Mouse (Mus musculus): Measurements from ENCODE around the gene Tsc22d4.

The Tsc22d4 gene

DNA sequence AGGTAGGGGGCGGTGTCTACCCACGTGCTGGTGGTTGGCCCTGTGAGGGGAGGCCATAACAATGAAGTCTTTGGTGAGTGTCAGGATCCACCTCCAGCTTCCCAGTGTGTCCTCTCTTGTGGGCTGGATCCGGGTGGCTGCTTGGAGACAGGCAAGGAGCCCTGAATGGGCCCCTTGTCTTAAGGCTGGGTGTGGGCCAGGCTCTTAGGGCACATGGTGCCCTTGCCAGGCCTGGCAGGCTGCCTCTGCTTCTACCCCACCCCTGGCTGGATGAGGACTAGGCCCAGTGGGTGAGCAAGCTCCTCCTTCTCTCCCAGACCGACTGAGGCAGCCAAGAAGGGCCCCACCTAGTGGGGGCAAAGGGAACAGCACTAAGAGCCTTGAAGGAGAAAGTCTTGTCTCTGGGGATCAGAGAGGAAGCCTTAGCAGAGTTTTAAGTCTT, 14.5 kb downstream of the Tsc22d4 start:
- DNase-seq (ENCODE audit: low read depth in 1 of 2, low spot score in 2 of 2) = peak in 1 of 2 experiments; percentile 63

DNA sequence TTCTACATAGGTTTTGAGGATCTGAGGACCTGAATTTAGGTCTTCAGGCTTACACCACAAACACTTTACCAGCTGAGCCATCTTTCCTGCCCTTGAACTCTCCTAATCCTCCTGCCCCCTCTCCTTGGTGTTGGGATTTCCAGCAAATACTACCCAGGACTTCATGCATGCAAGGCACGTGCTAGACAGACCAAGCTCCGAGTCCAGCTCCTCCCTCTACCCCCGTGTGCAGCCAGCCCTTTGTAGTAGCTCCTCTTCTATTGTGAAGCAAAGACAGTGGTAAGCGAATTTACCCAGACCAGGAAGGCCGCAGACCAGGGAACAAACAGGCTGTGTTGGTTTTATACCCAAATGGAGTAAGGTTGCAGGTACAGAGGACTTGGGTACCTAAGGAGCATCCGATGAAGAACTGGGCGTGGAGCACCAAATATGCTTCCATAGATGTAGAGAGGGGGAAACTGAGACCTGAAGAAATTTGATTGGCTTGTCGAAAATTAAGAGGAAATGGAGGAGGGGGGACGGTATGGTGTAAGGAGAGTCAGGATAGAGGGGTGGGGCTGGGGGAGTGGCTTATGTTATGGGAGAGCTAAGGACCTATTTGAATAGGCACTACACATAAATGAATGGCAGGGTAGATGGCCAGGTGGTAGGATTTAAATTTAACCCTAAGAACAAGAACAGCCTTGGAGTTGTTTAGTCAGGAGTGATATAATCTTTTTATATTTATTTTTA, 19.2 kb downstream of the Tsc22d4 start:
- DNase-seq (ENCODE audit: low read depth in 1 of 2, low spot score in 2 of 2) = no peak

DNA sequence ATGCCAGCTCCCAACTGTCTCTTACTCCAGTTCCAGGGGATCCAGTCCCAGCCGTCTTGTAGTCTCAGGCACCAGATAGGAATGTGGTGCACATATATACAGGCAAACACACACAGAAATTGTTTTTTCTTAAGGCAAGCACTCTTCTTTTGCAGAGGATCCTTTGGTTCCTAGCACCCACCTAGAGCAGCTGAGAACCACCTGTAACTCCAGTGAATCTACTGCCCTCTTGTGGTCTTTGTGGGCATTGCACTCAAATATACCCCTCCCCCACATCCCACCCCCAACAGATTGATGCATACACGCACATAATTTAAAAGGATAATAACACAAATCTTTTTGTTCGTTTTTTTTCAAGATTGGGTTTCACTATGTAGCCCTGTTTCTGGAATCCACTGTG, 20.7 kb downstream of the Tsc22d4 start:
- DNase-seq (ENCODE audit: low read depth in 1 of 2, low spot score in 2 of 2) = no peak

DNA sequence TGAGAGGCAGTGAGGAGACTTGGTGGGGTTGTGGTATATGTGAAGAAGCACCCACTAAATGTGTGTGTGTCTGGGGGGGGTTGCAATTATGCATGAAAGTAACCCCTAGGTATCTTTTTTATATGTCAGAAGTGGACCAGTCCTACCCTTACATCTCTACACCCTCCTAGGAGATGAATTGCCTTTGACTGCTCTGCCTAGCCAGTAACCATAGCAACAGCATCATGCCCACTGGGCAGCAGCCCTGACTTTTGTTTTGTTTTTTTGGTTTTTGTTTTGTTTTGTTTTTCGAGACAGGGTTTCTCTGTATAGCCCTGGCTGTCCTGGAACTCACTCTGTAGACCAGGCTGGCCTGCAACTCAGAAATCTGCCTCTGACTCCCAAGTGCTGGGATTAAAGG, 22.9 kb downstream of the Tsc22d4 start:
- DNase-seq (ENCODE audit: low read depth in 1 of 2, low spot score in 2 of 2) = no peak

DNA sequence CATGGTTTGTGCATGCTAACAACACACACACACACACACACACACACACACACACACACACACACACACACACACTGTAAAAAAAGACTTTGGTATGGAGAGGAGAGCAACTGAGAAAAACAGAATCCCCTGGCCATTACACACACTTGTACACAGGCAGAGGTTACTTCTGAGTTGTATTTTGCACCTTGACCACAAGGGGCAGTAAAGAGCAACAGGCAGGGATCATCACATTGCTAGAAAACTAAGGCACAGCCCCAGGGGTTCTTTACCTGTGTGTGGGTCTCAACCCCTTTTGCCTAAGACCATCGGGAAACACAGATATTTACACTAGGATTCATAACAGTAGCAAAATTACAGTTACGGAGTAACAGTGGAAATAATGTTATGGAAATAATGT, 25.2 kb downstream of the Tsc22d4 start:
- DNase-seq (ENCODE audit: low read depth in 1 of 2, low spot score in 2 of 2) = no peak

DNA sequence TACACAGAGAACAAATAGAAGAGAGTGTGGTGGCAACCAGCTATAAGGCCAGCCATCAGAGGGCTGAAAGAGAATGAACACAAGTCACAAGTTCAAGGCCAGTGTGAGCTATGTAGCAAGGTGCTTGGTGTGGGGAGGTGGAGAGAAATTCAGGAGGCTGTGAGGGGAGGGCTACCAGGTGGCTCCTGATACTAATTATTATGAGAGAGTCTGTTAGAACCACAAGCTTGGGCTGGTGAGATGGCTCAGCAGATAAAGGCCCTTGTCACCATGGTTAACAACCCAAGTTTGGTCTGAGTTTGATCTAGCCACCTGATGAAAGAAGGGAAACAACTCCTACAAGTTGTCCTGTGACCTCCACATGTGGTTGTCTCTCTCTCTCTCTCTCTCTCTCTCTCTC, 27.2 kb downstream of the Tsc22d4 start:
- no peak for DNase-seq (ENCODE audit: low read depth in 1 of 2, low spot score in 2 of 2)

DNA sequence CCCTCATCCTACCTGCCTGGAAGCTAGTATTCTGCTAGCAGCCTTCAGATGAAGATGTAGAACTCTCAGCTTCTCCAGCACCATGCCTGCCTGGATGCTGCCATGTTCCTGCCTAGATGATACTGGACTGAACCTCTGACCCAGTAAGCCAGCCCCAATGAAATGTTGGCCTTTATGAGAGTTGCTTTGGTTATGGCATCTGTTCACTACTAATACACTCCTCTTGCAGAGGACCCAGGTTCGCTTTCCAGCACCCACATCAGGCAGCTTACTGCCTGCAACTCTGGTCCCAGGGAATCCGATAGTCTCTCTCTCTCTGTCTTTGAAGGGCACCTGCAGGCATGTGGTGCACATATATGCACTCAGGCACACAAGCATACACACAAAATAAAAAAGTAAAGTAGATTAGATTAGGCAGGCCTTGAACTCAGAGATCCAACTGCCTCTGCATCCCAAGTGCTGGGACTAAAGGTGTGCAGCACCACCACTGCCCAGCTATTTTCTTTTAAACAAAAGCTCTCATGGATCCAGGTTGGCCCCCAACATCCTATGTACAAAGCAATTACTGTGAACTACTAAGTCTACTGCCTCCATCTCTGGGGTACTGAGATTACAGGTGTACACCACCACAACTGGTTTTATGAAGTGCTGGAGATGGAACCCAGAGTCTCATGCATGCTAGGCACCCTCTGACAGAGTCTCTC, 30.2 kb downstream of the Tsc22d4 start:
- no peak for DNase-seq (ENCODE audit: low read depth in 1 of 2, low spot score in 2 of 2)

DNA sequence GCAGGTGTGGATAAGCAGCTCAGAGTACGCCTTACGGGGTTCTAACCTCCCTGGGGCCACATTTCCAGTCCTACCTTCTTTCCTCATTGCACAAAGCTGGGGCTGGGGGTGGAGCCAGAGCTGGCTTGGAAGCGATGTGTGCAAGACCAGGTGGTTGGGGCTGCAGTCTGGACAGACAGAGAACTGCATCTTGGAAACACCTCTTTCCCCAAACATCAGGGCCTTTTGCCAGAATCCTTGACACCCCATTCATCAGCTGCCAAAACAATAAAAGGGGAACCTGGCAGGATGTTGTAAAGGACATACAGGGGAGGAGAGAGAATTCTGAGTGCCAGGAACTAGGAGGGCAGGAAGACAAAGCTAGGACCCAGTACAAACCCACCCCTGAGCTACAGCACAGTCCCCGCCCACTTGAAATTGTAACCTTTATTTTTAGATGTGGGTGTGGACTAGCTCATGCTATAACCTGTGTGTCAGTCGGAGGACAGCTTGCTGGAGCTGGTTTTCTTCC, 30.9 kb downstream of the Tsc22d4 start:
- DNase-seq (ENCODE audit: low read depth in 1 of 2, low spot score in 2 of 2) = no peak

DNA sequence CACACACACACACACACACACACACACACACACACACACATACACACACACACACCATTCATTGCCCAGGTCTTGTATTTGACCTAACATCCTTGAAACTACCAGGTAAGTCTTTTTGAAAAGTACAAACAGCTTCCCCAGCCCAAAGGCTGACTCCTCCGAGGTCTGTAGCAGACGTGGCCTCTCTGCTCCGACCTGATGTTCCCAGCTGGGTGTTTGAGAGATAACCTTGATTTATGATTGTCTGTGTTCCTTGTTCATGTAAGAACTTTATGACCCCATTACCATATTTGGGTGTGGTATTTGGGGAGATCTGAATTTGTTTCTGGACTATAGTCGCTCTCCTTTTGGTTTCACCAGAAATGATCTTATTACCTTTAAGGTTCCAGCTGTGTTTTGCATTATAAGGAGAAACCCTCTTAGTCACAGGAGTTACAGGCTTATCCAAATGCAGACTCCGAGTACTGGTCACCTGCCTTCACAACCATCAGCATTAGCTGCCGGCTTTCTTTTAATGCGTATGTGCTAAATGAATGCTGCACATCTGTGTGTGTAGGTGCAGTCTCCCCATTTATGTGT, 31.8 kb downstream of the Tsc22d4 start:
- DNase-seq (ENCODE audit: low read depth in 1 of 2, low spot score in 2 of 2) = no peak

DNA sequence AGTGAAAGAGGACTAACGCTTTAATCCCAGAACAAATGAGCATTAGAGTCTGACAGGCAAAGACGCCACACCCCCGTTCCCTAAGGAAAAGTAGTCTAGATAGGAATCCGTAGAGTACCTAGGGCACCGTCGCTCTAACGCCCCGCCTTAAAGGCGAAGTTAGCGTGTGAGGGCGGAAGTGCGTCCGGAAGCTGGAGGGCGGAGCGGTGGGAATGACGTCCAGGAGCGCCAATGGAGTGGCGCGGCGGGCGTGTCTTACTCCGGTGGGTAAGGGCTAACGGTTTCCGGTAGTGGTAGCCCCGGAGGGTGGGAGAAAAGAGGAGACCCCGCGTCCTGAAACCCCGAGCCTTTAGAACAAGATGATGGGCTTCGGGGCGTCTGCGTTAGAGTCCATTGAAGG, 33.1 kb downstream of the Tsc22d4 start, which contains the start of gene Ppp1r35:
Ppp1r35 (plus strand) TSS at position 215 of the 400 bp plus-strand sequence.
- peak; percentile 73 to 80 for DNase-seq (ENCODE audit: low read depth in 1 of 2, low spot score in 2 of 2)

DNA sequence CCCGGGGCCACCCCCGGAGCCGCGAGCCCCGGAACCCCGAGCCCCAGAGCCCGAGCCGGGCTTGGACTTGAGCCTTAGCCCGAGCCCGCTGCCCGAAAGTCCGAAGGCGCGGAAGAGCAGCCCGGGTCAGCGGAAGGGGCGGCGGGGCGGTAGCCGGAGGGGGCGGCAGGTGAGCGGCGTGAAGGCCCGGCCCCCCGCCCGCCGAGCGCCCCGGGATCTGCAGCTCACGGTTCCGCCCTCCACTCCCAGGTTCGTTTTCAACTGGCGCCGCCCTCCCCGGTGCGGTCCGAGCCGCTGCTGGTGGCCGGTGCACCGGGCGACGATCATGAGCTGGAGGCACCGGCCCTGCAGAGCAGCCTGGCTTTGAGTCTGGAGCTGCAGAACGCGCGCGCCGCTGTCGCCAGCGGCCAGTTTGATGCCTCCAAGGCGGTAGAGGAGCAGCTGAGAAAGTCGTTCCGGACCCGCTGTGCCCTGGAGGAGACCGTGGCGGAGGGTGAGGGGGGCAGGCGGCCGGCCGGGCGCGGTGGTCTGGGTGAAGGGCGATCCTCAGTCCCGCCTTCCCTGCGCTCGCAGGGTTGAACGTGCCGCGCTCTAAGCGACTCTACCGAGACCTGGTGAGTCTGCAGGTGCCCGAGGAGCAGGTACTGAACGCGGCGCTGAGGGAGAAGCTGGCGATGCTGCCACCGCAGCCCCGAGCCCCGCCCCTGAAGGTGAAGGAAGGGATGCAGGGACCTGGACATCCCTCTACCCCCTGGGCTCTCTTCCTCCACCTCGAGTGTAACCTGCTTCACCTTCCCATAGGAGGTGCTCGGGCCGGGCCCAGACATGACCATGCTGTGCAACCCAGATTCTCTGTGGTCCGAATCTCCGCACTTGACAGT, 33.8 kb downstream of the Tsc22d4 start:
- DNase-seq (ENCODE audit: low read depth in 1 of 2, low spot score in 2 of 2) = no peak

DNA sequence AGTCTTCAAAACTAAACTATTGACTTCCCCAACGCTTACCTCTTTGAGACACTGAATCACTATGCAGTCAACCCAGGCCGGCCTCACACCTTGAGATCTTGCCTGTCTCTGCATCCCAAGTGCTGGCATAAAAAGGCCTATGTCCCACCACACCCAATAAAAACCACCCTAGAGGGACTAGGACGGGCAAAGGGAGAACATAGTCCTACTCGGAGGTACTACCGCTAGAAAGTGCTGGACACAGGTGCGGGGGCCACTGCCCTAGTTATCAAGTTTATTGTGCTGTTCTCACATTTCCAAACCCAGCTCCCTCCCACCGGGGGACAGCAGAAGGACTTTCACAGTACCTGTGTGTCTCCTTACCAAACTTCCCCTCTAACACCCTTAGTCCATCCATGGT, 36.1 kb downstream of the Tsc22d4 start:
- no peak for DNase-seq (ENCODE audit: low read depth in 1 of 2, low spot score in 2 of 2)

DNA sequence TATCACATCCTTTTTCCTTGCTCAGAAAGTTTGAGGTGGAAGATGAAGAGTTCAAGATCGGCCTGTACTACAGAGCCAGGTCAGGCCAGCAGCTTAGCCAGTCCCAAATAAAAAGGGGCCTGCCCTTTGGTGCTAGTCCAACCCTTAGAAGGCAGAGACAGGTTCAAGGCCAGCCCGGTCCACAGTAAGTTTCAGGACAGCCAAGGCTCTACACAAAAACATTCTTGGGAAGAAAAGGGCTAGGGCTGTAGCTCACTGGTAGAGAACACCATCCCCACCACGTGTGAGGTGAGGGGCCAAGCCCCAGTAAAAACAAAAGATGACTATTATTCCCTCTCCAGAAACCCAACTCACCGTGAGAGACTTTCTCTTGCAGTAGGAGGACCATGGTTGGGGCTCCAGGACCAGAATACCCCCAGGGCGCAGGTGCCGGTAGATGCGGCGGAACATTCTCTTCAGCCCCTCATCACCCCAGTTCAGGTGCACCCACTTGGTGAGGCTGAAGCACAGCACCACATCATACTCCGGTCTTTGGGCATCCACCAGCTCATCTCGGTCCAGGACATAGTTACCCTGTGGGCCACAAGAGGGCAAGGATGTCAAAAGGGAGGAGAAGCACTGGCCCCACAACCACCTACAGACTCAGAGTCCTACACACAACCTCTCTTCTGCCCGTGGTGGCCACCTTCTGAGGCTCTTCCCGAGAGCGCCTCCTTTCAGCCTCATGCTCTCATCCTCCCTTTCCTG, 37.4 kb downstream of the Tsc22d4 start:
- DNase-seq (ENCODE audit: low read depth in 1 of 2, low spot score in 2 of 2) = no peak

DNA sequence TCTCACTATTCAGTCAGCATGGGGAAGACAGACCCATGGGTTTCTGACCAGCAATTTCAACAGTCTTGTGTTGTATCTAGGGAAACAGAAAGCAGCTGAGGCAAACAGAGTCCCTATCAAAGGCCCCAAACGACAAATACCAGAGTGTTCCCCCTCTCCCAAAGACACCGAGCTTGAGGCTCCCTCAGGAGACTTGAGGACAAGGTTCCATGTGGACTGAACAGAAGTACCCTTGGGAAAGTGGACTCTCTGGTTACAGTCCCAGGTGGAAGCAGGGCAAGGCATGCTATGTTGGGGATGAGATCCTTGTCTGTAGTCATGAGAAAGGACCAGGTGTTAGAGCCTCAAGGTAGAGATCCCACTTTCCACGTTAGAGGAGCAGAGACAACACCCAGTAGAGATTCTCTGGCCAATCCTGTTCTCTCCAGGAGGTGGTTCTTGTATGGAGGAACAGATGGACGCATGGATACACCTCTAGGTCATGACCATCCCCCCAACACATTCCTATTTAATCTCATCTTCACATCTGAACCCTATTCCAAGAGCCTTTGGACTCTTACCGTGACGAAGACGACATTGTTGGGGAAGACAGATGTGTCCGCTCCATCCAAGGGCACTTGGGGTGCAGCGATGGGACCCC, 38.5 kb downstream of the Tsc22d4 start:
- DNase-seq (ENCODE audit: low read depth in 1 of 2, low spot score in 2 of 2) = no peak

DNA sequence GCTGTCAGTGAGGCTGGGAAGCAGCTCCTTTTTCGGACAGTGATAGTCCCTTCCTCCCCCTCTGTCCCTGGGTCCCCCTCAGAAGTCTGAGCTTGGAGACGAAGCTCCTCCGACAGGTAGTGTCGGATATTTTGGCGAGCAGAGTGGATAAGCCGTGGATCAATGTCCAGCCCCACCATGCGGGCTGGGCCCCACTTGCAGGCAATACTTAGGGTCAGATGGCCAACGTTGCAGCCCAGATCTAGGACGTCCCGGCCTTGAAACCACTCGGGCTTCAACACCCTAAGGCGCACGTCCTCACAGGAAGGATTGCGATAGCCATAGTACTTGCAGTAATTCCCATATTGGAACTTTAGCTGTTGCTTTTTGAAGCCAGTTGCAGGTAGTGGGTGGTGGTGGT, 39.0 kb downstream of the Tsc22d4 start:
- DNase-seq (ENCODE audit: low read depth in 1 of 2, low spot score in 2 of 2) = no peak

DNA sequence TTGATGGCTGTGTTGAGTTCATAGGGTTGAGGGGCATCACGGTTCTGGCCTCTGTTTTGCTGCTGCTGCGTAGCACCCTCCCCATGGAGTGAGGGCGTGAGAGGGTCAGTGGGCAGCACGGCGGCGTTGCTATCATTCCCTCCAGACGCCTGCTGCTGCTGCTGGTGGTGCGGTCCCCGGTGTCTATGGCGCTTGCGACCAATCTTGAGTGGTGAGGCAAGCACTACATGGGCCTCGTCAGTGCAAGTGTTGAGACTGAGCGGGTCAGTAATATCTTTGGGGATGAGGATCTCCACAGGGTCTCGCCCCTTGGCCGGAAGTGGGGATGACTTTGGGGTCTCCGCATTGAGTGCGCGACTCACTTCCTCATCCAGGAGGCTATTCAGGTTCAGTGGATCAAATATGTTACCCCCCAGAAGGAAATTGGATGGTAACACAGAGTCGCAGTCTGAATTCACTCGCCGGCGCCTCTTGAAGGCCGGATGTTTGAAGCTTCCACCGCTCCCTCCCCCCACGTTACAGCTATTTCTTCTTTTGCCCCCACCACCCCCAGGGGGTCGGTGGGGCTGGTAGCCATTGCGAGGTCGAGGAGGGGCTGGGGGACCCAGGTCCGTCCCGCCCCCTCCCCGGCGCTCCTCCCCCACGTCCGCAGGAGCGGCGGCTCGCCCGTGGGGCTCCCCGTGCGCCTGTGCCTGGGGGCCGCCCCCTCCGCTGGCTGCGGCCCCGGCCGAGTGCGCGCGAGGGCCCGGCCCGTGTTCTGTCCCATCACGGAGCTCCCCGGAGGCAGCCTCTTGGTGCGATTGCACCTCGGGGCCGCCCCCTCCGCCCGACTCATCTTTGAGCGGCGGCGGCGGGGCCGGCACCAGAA, 39.9 kb downstream of the Tsc22d4 start:
- DNase-seq (ENCODE audit: low read depth in 1 of 2, low spot score in 2 of 2) = no peak

DNA sequence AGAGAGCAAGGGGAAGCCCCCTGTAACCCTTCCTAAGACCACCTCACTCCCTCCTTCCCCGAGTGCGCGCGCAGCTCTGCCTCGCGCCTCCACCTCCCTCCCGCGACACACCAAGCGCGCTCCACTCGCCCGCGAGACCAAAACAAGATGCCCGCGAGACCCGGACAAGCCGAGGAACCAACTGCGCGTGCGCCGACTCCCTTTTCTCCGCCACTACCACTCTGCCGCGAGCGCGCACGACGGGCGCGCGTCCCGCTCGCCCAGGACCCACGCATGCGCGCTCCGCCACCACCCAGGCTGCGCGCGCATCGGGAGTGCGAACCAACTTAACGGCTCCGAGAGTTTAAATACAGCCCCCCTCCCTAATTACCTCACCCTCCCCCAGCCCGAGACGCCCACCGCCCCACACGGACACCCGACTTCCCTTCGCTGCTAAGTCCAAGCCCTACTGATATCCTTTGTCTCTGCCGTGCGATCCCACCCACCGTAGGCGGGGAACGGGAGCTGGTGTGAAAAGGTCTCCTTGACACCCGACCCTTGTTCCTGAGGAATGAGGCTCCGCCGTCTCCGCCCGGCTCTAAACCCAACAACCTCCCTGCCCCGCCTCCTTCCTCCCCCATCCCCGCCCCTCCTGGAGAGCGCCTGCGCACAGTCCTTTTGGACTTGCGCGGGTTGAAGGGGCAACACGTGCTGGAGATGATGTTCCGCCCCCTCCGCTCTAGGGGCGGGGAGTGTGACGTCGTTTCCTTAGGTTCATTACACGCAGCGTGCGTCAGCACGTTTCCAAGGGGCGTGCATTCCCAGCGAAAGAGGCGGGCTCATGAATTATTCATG, 40.8 kb downstream of the Tsc22d4 start:
- peak; percentile 95 to 96 for DNase-seq (ENCODE audit: low read depth in 1 of 2, low spot score in 2 of 2)
